Mouse (Mus musculus) kidney, postnatal 36 days (tissue): ENCODE measurements at regions not wholly inside any gene's neighbourhood (a gene's known extent, or its start where the extent isn't known, plus 50 kb on each side); places are given as distances from the start of the nearest gene placed in this dataset.

Experiments used
- DNase-seq, 2 experiments: peaks; one replicate each; pipeline ENCODE4 v3.0.0; 2021 to 2022; ENCODE audit warnings: mixed read lengths in 2 of 2

- DNase-seq = no peak
Measured at GRCm38 (mm10) chr7:74687303-74688115, 132.9 kb upstream of the Slco3a1 start.

- peak; percentile 15 to 42 for DNase-seq
Measured at GRCm38 (mm10) chr7:74683979-74684378, 129.4 kb upstream of the Slco3a1 start.

- no peak for DNase-seq
Measured at GRCm38 (mm10) chr7:74673626-74674295, 119.2 kb upstream of the Slco3a1 start.

GRCm38 (mm10) chr7:74669110-74669509 lies 114.5 kb upstream of the Slco3a1 start:
- DNase-seq = no peak

GRCm38 (mm10) chr7:74667106-74667505 lies 112.5 kb upstream of the Slco3a1 start:
- DNase-seq = no peak

GRCm38 (mm10) chr7:74663820-74664219 lies 109.2 kb upstream of the Slco3a1 start:
- no peak for DNase-seq

GRCm38 (mm10) chr7:74647310-74647709 lies 92.7 kb upstream of the Slco3a1 start:
- peak; percentile 35 to 53 for DNase-seq

GRCm38 (mm10) chr7:74640171-74640570 lies 85.6 kb upstream of the Slco3a1 start:
- no peak for DNase-seq

GRCm38 (mm10) chr7:74632217-74632616 lies 77.6 kb upstream of the Slco3a1 start:
- DNase-seq = no peak

GRCm38 (mm10) chr7:74628799-74629468 lies 74.4 kb upstream of the Slco3a1 start:
- no peak for DNase-seq
